Mouse (Mus musculus) testis, postnatal 10 days (tissue): ENCODE results near the gene Vsir.
A peak's percentile ranks its signal among the peaks of the same experiment; 100 is the strongest.

Source experiments
- DNase-seq: peaks from one replicate; pipeline ENCODE4 v3.0.0; 2021; ENCODE audit warnings: low spot score

Vsir gene

GRCm38 (mm10) chr10:60346701-60347405 lies at the start of gene Vsir:
Gene Vsir (plus strand): TSS chr10:60346851.
- peak; percentile 82 for DNase-seq

DNA sequence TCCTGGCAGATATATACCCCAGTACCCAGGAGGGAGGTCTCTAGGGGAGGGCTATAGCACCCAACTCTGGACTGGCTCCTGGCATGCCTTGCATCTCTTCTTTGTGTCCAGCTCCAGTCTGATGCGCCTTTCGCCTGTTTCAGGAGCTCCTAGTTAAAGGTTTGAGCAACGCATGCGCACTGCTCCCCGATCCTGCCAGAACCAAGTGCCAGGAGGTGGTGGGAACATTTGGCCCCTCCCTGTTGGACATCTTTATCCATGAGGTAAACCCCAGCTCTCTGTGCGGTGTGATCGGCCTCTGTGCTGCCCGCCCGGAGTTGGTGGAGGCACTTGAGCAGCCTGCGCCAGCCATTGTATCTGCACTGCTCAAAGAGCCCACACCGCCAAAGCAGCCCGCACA lies 47.0 kb upstream of the Vsir start:
- DNase-seq: peak; percentile 42

GRCm38 (mm10) chr10:60303419-60303818 lies 43.2 kb upstream of the Vsir start:
- no peak for DNase-seq

GRCm38 (mm10) chr10:60304854-60305628 lies 41.6 kb upstream of the Vsir start:
- DNase-seq: peak; percentile 73

DNA sequence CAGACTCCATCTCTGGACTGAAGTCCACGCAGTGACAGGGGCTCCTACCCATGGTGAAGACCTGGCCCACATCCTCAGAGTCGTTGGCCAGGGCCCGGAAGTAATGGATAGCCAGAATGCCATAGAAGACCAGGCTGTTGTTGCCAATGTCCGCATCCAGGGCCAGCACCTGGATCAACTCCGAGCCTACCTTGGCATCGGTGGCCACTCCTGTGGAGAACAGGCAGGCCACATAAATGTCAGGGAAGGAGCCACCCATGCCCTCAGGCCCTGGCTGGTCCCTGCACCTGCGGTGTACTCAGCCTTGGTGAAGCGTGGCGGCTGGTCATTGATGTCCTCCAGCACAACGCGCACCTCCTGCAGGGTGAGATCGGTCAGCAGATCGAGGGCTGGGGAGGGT lies 36.0 kb upstream of the Vsir start:
- no peak for DNase-seq

GRCm38 (mm10) chr10:60313606-60314005 lies 33.0 kb upstream of the Vsir start:
- no peak for DNase-seq

- no peak for DNase-seq
Observed at GRCm38 (mm10) chr10:60316166-60316565, 30.5 kb upstream of the Vsir start.

DNA sequence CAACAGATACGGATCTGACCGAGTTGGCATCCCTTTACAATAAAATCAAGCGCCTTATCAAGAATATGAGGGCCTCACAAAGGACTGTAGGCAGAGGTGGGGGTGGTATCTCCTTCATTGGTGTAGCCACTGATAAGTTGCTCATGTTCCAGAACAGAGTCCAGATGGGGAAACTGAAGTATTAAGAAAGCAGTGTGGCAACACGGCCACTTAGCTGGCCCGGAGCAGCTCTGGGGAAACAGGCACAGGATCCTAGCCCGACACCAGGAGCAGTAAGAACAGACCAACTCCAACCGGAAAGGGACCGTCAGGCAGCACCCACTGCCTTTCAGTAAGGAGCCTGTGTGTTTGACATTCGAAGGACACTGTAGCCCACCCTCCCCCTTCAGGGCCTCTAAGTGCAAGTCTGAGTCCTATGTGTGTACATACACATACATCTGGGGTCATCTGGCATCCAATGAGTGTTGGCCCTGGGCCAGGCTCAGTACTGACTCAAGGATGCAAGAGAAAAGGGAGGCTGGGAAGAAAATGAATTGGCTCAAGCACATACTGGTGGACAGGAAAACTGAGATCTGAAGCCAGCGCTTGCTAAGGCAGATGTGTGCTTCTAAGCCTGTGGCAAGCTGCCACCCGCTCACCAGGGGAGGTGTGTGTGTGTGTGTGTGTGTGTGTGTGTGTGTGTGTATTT lies 17.5 kb upstream of the Vsir start:
- peak; percentile 61 for DNase-seq

DNA sequence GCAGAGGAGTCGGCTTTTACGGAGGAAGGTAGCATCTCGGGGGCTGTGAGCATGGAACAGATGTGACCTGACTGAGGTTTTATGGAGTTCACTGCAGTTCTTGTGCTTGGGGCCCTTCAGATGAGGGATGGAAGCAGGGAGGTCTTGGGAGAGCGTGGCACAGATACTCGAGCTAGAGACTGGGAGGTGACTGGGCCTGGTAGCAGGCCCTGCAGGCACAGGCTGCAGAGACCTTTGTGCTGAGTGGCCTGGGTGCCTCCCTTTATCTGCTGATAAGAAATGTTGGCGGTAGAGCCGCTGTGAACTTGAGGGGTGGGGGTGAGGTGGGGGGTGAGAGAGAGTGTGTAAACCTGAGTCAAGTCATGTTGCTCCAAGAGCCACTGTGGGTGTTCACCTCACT lies 12.1 kb upstream of the Vsir start:
- DNase-seq: no peak

GRCm38 (mm10) chr10:60335021-60335420 lies 11.6 kb upstream of the Vsir start:
- no peak for DNase-seq

- DNase-seq: no peak
Observed at GRCm38 (mm10) chr10:60341528-60341927, 5.1 kb upstream of the Vsir start.

DNA sequence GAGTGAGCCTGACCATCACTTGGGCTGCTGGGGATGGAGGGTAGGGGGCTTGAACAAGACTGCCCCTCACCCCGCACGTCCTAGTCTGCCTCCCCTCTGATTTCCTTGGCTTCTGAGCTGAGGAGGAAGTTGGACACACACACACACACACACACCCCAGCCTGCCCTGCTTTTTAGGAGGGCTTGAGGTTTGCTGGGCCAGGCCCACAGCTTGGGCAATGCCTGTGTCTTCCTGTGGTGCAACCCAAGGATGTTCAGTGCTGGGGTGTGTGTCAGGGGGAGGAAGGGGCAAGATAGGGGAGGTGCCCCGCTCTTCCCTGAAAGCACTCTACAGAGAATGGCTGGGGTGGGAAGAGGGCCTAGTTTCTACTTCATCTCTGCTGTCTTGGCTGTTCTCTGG lies 2.5 kb upstream of the Vsir start:
- DNase-seq: no peak

GRCm38 (mm10) chr10:60346056-60346455 lies 595 bp upstream of the Vsir start:
- no peak for DNase-seq

DNA sequence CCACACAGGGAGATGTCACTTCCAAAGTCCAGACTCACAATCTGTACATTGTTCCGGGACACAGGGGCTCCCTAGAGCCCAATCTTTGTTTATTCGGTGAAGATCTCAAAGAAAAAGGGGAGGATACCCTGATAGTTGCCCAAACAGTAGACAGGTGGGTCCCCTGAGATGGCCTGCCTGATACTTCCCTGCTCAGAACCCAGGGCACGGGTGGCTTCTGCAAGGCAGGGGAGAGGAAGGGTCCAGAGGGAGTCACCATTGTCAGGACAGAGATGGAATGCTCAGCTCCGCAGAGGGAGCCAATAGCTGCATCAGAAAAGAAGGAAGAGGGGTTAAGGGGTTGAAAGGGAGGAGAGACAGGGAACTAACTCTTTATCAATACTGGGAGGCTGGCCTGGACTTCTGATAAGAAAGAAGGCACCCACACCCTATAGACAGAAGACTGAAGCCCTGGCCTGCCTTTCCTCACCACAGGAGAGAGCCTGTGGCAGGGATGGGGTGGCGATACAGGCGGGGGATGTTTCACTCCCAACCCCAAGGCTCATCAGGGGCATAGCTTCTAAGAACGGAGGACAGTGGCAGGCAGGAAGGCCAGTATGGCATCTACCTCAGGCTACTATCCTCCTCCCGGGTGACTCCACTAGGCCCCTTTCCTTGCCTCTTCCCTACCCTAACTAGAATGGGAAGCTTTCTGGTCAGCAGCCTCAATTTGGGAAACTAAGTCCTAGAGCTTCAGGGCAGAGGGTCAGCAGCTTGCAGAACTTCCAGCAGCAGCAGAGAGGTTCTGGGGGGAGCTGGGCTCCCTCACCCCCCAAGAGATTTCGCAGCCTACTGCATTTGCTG lies 1.3 kb downstream of the Vsir start:
- no peak for DNase-seq

GRCm38 (mm10) chr10:60349056-60349455 lies 2.4 kb downstream of the Vsir start:
- no peak for DNase-seq

DNA sequence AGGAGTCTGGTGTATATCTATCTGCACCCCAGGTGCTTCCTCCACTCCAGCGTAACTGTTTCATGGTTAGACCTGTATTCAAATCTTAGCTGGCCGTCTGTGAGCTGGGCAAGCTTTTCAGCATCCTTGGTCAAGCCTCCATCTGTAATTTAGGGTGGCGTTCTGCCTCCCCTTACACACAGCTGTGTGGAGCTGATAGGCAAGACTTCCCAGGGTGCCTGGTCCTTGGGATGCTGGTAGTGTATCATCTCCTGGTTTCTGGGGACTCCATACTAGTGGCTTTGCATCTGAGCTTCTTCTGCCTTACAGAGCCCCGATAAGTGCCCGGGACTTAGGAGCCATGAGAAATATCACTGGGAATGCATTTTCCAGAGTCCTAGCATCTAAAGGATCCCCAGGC lies 3.0 kb downstream of the Vsir start:
- DNase-seq: no peak

GRCm38 (mm10) chr10:60350077-60350804 lies 3.6 kb downstream of the Vsir start:
- DNase-seq: no peak

- DNase-seq: peak; percentile 88
Observed at GRCm38 (mm10) chr10:60350805-60351167, 4.1 kb downstream of the Vsir start.

DNA sequence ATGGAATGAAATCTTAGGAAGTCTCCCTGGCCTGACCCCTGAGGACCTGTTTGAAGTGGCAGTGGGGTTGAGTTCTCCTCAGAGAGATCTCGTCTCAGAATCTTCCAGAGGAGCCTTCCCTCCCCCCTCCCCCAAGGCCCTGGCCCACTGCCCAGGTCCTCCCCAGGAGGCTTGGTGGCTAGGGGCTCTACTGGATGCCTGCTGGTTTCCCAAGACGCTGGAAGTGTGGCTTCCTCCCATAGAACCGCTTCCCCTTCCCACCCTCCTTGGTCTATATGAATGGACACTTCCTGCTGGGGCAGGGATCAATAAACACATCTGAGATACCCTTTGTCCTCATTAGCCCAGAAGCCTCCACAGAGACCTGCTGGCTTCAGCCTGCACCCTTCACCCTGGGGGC lies 4.6 kb downstream of the Vsir start:
- DNase-seq: no peak

GRCm38 (mm10) chr10:60351761-60352455 lies 5.3 kb downstream of the Vsir start:
- DNase-seq: no peak
